Mouse (Mus musculus): ENCODE results near the gene Slc2a6. TPM values are rescaled to one million over a fixed set of nuclear protein-coding genes. Genes with fewer than 3 reads are reported as not detected.

Gene Slc2a6
- polyA plus RNA-seq, 1 experiment = 17.5 TPM

DNA sequence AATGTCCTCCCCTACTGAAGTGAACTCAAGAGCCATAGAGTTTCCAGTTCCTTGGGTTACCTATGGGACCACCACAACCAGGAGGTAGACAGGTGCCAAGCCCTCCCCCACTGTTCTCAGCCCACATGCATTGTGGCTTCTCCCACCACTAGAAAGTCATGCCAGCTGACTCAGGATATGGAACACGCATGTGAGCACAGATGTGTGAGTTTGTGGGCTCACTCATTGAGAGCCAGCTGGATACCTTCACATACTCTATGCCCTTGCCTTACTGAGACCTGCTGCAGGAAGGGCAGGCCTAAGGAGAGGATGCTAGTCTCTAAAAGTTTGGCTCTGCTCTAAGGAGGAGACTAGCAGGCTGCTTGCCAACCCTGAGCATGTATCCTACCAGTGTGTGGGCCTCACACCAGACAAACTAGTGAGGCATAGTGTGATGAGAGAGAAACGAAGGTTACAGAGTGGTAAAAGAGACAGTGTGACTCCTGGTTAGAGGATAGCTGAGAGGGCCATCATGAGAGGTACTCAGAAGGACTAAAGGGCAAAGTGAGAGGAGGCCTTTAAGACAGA is 42.5 kb upstream of the Slc2a6 start:
- Histone ChIP-seq H3K4me3 (ENCODE audit: control insufficient read depth, insufficient read depth, low read length) (no peak overlapping the region), H3K4me1 (replicated peaks; ENCODE audit: control insufficient read depth, insufficient read depth, low read length) (peaks cover 37% of the 10 kb centered on the region), H3K27ac (ENCODE audit: control insufficient read depth, insufficient read depth, low read length) (no peak overlapping the region), H3K36me3 (ENCODE audit: control insufficient read depth, insufficient read depth, low read length) (no peaks in the 10 kb centered on the region), H3K27me3 (ENCODE audit: control insufficient read depth, insufficient read depth, low read length) (no peaks in the 10 kb centered on the region)
- WGBS = 30% methylated on average over 2 of the region's 2 CpGs
- peak; percentile 60 for DNase-seq
- TF ChIP-seq CTCF (IDR thresholded peaks at IDR 0.05; ENCODE audit: borderline replicate concordance, control insufficient read depth, extremely low read depth, insufficient read depth, low read length, poor library complexity) = no peak
- TF ChIP-seq POLR2A (IDR thresholded peaks at IDR 0.05; ENCODE audit: control insufficient read depth, extremely low read depth, insufficient read depth, low read length, poor library complexity) = no peak

DNA sequence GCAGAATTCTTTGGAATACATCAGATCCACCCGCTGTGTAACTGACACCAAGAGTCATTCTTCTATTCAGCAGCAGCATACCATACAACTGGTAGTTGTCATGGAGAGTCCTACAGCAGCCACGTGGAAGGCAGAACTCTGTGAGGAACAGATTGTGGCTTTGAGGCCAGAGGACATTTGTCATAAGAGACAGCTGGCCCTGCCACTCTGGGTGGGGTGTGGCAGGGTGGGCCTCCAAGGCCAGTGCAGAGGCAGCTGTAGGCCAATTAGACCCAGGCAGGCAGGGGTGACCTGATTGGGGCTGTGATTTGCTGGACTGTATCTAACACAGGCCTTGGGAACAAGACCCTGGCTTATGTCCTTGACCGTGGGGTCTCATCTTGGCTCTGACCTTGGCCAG is 41.8 kb upstream of the Slc2a6 start:
- 62% methylated on average over 3 of the region's 3 CpGs for WGBS
- no peak overlapping the region for H3K27ac ChIP-seq (ENCODE audit: control insufficient read depth, insufficient read depth, low read length)
- H3K4me1 ChIP-seq (replicated peaks; ENCODE audit: control insufficient read depth, insufficient read depth, low read length) = peaks cover 37% of the 10 kb centered on the region
- TF ChIP-seq CTCF (IDR thresholded peaks at IDR 0.05; ENCODE audit: borderline replicate concordance, control insufficient read depth, extremely low read depth, insufficient read depth, low read length, poor library complexity) = no peak
- no peak for TF ChIP-seq POLR2A (IDR thresholded peaks at IDR 0.05; ENCODE audit: control insufficient read depth, extremely low read depth, insufficient read depth, low read length, poor library complexity)
- H3K27me3 ChIP-seq (ENCODE audit: control insufficient read depth, insufficient read depth, low read length) = no peaks in the 10 kb centered on the region
- DNase-seq = no peak
- H3K36me3 ChIP-seq (ENCODE audit: control insufficient read depth, insufficient read depth, low read length) = no peaks in the 10 kb centered on the region
- no peak overlapping the region for H3K4me3 ChIP-seq (ENCODE audit: control insufficient read depth, insufficient read depth, low read length)

DNA sequence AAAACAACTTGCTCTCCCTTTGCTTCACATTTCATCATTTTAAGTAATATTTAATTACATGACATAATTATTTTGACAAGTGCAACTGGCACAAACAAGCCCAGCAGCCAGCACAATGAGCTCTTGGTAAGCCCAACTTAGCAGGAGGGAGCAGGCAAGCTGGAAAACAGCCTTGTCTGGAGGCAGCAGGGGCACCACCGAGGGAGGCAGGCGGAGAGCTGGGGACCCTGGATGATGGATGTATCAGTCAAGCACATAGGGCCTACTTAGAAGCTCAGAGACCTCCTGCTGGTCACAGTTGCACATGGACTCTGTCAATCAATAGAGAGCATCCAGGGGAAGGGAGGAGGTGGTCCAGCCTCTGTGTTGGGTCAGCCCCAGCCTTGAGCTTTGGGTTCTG is 40.2 kb upstream of the Slc2a6 start:
- Histone ChIP-seq H3K4me1 (replicated peaks; ENCODE audit: control insufficient read depth, insufficient read depth, low read length) (peaks cover 39% of the 10 kb centered on the region), H3K4me3 (ENCODE audit: control insufficient read depth, insufficient read depth, low read length) (no peak overlapping the region), H3K36me3 (ENCODE audit: control insufficient read depth, insufficient read depth, low read length) (no peaks in the 10 kb centered on the region), H3K27ac (ENCODE audit: control insufficient read depth, insufficient read depth, low read length) (no peak overlapping the region), H3K27me3 (ENCODE audit: control insufficient read depth, insufficient read depth, low read length) (no peaks in the 10 kb centered on the region)
- TF ChIP-seq POLR2A (IDR thresholded peaks at IDR 0.05; ENCODE audit: control insufficient read depth, extremely low read depth, insufficient read depth, low read length, poor library complexity) (no peak), CTCF (IDR thresholded peaks at IDR 0.05; ENCODE audit: borderline replicate concordance, control insufficient read depth, extremely low read depth, insufficient read depth, low read length, poor library complexity) (no peak)
- no peak for DNase-seq
- 90% methylated on average over 2 of the region's 2 CpGs for WGBS

DNA sequence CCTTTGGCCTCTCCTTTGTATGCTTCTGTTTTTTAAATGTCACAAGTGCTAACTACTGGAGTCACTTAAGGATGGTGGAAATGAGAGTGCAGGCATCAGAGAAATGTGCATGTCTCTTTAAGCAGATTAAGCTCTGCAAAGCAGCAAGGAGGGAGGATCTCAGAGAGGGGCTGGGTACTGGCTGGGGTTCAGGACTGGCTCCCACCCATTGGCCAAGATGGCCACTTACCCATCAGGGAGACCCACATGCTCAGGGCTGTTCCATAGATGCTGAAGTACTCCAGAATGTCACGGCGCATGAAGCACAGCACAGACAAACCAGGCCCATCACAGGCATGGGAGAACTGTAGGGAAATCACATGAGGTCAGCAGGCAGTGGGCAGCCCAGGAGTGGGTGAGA is 39.3 kb upstream of the Slc2a6 start:
- no peaks in the 10 kb centered on the region for H3K36me3 ChIP-seq (ENCODE audit: control insufficient read depth, insufficient read depth, low read length)
- no peak for DNase-seq
- H3K27ac ChIP-seq (ENCODE audit: control insufficient read depth, insufficient read depth, low read length) = no peak overlapping the region
- no peak overlapping the region for H3K4me3 ChIP-seq (ENCODE audit: control insufficient read depth, insufficient read depth, low read length)
- H3K4me1 ChIP-seq (replicated peaks; ENCODE audit: control insufficient read depth, insufficient read depth, low read length) = peaks cover 42% of the 10 kb centered on the region
- WGBS = 100% methylated on average over 2 of the region's 2 CpGs
- TF ChIP-seq CTCF (IDR thresholded peaks at IDR 0.05; ENCODE audit: borderline replicate concordance, control insufficient read depth, extremely low read depth, insufficient read depth, low read length, poor library complexity) (no peak), POLR2A (IDR thresholded peaks at IDR 0.05; ENCODE audit: control insufficient read depth, extremely low read depth, insufficient read depth, low read length, poor library complexity) (no peak)
- H3K27me3 ChIP-seq (ENCODE audit: control insufficient read depth, insufficient read depth, low read length) = no peaks in the 10 kb centered on the region

DNA sequence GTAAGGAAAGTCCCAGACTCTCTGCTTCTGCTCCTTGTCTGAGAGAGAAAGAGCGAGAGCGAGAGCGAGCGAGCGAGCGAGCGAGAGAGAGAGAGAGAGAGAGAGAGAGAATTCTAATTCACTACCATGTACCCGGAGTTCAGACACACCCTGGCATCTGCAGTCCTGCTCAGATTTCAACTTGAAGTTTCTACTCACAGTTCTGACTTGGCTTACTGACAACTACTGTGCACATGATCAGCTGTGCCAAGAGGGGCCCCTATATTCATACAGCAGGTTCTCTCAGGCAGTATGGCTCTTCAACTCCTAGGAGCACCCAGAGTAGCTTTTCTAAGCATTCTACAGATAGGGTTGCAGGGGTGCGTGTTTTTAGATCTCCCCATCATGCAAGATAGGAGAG is 31.4 kb upstream of the Slc2a6 start:
- 91% methylated on average over 9 of the region's 9 CpGs for WGBS
- no peaks in the 10 kb centered on the region for H3K36me3 ChIP-seq (ENCODE audit: control insufficient read depth, insufficient read depth, low read length)
- H3K4me1 ChIP-seq (replicated peaks; ENCODE audit: control insufficient read depth, insufficient read depth, low read length) = peaks cover 51% of the 10 kb centered on the region
- no peak for DNase-seq
- no peaks in the 10 kb centered on the region for H3K27me3 ChIP-seq (ENCODE audit: control insufficient read depth, insufficient read depth, low read length)
- no peak for TF ChIP-seq CTCF (IDR thresholded peaks at IDR 0.05; ENCODE audit: borderline replicate concordance, control insufficient read depth, extremely low read depth, insufficient read depth, low read length, poor library complexity)
- no peak for TF ChIP-seq POLR2A (IDR thresholded peaks at IDR 0.05; ENCODE audit: control insufficient read depth, extremely low read depth, insufficient read depth, low read length, poor library complexity)
- no peak overlapping the region for H3K27ac ChIP-seq (ENCODE audit: control insufficient read depth, insufficient read depth, low read length)
- H3K4me3 ChIP-seq (ENCODE audit: control insufficient read depth, insufficient read depth, low read length) = no peak overlapping the region

DNA sequence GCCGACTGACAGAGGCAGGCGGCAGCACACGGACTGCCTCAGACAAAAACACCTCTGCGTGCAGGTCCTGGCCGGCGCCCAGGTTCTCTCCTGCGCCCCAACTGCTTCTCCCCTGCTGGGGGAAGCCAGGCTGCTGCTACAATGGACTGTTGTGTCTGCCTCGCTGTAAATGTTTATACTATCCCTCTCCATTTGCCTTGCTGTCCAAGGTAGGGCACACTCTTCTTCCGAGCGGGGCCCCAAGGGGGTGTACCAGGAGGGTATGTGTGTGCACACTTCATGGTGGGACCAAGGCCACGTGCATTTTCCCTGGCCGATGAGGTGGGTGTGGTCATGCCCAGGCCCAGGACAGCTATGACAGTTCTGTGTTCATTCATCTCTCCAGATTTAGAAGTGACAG is 31.0 kb upstream of the Slc2a6 start:
- TF ChIP-seq CTCF (IDR thresholded peaks at IDR 0.05; ENCODE audit: borderline replicate concordance, control insufficient read depth, extremely low read depth, insufficient read depth, low read length, poor library complexity) = no peak
- TF ChIP-seq POLR2A (IDR thresholded peaks at IDR 0.05; ENCODE audit: control insufficient read depth, extremely low read depth, insufficient read depth, low read length, poor library complexity) = no peak
- 49% methylated on average over 12 of the region's 12 CpGs for WGBS
- no peak overlapping the region for H3K4me3 ChIP-seq (ENCODE audit: control insufficient read depth, insufficient read depth, low read length)
- no peak overlapping the region for H3K27ac ChIP-seq (ENCODE audit: control insufficient read depth, insufficient read depth, low read length)
- H3K27me3 ChIP-seq (ENCODE audit: control insufficient read depth, insufficient read depth, low read length) = no peaks in the 10 kb centered on the region
- no peaks in the 10 kb centered on the region for H3K36me3 ChIP-seq (ENCODE audit: control insufficient read depth, insufficient read depth, low read length)
- H3K4me1 ChIP-seq (replicated peaks; ENCODE audit: control insufficient read depth, insufficient read depth, low read length) = peaks cover 48% of the 10 kb centered on the region
- no peak for DNase-seq

DNA sequence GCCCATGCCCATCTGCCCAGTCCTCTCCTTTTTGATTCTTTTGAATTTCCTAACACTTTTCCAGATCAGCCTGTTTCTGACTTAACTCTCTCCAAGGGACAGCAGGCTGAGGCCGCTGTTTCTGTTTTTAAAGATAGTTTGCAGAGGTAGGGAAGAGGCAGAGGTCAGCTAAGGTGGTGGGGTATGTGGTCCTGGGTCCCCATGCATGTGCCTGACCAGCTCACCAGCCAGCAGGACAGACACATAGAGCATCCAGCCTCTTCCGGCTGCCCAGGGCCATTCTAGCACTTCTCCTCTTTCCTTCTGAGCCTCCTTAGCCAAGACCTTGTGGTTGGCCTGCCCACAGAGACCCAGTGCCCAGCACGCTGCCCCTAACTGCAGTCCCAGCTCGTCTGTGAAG is 30.5 kb upstream of the Slc2a6 start:
- WGBS = 74% methylated on average over 4 of the region's 4 CpGs
- H3K4me3 ChIP-seq (ENCODE audit: control insufficient read depth, insufficient read depth, low read length) = no peak overlapping the region
- H3K4me1 ChIP-seq (replicated peaks; ENCODE audit: control insufficient read depth, insufficient read depth, low read length) = peaks cover 48% of the 10 kb centered on the region
- no peaks in the 10 kb centered on the region for H3K36me3 ChIP-seq (ENCODE audit: control insufficient read depth, insufficient read depth, low read length)
- DNase-seq = no peak
- TF ChIP-seq POLR2A (IDR thresholded peaks at IDR 0.05; ENCODE audit: control insufficient read depth, extremely low read depth, insufficient read depth, low read length, poor library complexity) (no peak), CTCF (IDR thresholded peaks at IDR 0.05; ENCODE audit: borderline replicate concordance, control insufficient read depth, extremely low read depth, insufficient read depth, low read length, poor library complexity) (no peak)
- no peaks in the 10 kb centered on the region for H3K27me3 ChIP-seq (ENCODE audit: control insufficient read depth, insufficient read depth, low read length)
- no peak overlapping the region for H3K27ac ChIP-seq (ENCODE audit: control insufficient read depth, insufficient read depth, low read length)
